Mouse (Mus musculus) brain, adult 2 months (tissue): ENCODE results near the gene Ptpdc1.

Experiments
- DNase-seq: peaks from one replicate; pipeline ENCODE4 v3.0.0; 2011; ENCODE audit warnings: low read depth, low spot score

Ptpdc1 gene

DNA sequence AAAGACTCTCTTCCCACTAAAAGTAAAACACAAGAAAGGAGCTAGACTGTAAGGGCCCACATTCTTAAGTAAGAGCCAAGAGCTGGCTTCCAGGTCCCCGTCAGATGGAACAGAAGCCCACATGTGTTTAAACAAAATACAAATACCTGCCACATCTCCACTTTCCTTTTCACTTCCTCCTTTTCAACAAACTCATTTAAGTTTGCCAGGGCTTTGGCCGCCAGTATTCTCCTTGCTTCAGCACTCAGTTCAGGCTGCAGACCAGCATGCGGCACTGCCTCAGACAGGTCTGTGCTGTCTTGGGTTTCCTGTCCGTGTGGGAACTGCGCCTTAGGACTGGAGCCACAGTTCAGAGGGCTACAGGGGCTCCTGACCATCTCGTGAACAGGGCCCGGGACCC is 39.7 kb downstream of the Ptpdc1 start:
- no peak for DNase-seq

DNA sequence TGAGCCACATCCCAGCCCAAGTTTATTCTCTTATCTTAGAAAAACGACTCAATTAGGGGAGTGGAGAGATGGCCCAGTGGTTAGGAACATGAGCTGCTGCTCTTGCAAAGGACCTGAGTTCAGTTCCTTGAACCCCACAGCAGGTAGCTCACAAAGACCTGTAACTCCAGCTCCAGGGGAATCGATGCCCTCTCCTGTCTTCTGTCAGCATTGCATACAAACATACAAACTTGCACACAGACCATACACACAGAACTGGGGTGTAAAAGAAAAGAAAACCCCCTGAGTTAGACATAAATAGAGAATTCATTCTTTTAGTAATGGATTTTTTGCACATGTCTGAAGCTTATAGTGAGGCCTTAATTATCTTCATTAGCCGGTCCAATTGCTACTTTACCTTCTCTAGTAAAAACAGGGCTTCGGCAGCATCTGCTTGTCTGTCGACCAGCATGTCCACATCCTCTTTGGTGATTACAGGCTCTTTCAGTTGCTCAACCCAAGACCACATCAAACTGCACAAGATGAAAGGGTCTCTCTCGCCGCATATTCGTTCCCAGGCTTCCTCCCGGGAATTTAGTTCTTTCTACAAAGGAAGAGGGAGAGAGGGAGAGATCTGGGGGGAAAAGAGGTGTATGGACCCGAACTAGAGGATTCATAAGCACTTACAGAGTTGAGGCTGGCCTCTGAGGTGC is 42.6 kb downstream of the Ptpdc1 start:
- DNase-seq: no peak

DNA sequence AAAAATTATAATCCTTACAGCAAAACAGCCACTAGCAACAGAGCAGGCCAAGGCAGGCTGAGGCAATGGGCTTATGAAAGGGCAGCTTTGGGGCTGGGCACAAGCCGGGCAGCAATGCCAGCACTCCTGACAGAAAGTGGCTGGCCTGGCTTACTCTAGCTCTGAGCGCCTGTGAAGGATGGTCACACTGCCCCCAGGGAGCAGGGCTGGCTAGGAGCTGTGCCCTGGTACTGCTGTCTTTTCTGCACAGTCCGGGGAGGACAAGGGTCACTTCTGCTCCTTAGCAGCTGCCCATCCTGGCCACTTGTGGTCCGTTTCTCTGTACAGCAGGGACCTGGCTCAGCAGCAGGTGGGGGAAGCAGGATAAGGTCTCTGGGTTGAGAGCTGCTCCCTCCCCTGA is 46.8 kb downstream of the Ptpdc1 start:
- no peak for DNase-seq

DNA sequence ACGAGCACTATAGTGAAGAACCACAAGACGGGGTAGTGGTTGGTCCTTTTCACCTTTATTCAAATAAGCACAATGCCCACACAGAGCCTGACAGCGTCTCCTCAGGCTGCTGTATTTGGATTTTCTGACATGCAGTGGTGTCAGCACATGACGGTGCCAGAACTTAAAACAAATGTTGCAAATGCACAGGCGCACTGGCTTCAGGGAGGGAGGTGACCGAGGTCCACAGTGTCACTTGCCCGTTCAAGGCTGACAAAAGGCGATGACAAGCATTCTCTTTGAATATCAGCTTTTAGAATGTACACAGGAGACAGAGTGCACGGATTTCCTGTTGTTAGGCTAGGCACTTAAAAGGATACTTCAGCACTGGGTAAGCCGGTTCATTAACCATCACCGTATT is 47.6 kb downstream of the Ptpdc1 start:
- no peak for DNase-seq

DNA sequence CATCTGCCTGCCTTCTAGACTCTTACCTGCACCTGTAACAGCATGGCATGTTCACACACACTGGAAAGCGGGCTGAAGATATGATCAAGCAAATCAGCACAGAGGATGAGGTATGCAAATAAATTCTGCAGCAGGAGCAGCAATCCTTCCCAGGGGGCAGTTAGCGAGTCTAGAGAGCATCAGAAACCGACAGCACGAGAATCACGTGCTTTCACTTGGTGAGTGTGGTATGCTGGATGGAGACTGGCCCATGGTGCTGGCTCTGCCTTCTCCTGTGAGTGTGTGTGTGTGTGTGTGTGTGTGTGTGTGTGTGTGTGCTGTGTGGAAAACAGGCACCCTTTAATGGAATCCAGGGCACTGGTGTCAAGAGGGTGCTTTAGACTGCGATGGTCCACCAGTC is 48.5 kb downstream of the Ptpdc1 start:
- DNase-seq: no peak

DNA sequence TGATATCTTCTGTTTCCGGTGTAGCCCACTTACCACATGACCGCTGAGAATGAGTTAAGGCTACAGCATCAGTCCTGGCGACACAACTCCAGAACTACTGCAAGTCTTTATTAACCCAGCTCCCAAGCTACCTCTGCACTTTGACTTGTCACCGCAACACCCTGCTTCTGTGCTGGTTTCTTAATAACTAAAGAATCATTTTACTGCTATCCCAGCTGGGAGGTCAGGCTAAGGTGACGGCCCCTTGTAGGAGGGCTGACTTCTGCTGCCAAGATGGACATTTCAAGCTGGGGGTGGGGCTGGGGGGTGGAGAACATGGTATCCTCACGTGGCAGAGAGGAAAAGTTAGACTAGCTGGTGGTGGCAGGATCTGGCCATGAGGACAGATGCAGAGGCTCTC is 50.7 kb downstream of the Ptpdc1 start:
- no peak for DNase-seq

DNA sequence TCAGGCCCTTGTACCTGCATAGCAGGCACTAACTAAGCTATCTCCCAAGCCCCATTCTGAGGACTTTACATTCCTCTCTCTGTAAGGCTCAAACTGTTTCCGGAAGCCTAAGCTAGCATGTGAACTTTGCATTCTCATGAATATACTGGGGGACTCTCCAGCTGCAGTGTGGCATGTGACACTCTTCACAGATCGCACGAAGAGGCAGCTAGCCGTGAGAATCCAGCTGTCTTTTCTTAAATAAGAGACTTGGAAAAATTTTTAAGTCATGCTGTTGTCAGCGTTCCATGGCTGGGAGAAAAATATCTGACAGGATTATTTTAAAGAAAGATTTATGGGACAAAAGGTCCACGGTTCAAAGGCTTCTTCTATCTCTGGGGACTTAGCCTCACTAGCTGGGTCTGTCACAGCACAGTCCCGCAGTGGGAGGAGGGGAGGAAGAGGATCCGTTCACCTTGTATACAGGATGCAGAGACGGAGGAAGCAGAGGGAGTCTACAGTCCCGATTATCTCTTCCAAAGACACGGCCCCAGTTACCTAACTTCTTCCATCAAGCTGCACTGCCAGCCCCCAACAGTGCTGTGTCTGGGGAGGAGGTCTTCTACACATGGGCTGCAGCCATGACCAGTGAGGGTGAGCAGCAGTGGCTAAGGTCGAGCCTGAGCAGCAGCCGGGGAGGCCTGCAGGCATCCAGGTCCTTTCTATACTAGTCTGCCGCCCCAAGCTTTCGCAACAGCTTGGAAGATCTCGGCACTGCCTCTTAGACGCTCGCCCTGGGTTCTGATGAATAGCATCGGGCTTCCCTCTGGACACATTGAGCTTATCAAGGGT is 51.7 kb downstream of the Ptpdc1 start:
- DNase-seq: peak; percentile 38

DNA sequence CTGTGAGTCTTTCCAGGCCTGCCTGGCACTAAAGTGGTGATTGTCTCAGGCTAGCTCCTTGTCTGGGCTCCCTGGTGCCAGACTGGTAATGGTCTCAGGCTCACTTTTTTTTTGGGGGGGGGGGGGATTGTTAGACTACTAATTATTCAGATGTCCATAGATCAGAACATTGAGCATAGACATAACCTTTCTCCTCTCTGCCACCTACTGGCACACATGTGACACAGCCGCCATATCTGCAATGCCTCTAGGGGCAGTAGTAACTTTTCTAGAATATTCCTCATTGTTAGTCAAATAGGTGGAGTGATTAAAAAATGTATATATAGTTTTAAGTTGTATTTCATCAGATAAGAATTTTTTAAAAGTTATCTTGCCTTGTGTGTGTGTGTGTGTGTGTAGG is 53.3 kb downstream of the Ptpdc1 start:
- DNase-seq: peak; percentile 76

DNA sequence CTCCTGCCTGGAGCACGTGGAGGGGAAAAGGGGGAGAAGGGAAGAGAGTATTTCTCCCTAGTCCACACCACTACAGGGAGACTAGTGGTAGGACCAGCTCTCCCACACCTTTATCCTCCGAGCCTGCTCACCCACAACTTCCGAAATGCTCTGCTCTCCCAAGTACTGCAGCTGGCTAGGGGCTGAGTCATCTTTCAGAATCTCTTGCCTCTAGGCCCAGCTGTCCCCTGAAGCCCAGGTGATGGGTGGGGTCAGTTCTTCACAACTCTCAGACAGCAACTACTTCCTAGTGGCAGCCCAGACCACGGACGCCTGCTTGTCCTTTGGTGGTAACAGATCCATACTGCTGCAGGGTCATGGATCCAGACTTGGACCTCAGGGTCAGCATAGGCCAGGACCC is 54.2 kb downstream of the Ptpdc1 start:
- peak; percentile 53 for DNase-seq

DNA sequence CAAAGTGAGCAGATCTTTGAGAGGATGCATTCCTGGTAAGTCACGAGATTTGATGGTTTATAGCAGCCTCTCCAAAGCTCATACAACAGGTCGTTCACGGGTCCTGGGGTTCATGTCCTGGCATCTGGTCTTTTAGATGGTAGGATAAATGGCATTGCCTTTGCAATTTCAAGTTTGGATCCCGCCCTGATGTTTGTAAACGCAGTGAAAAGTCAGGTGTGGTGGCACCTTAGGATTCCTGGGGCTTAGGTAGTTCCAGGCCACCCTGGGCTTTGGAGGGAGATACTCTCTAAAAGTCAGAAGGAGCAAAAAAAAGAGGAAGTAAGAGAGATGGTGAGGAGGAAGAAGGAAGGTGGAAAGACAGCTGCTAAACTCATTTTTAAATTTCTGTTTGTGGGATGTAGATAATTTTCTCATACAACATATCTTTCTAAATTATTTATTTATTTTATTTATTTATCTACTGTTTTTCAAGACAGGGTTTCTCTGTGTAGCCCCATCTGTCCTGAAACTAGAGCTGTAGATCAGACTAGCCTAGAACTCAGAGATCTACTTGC is 55.8 kb downstream of the Ptpdc1 start:
- no peak for DNase-seq

DNA sequence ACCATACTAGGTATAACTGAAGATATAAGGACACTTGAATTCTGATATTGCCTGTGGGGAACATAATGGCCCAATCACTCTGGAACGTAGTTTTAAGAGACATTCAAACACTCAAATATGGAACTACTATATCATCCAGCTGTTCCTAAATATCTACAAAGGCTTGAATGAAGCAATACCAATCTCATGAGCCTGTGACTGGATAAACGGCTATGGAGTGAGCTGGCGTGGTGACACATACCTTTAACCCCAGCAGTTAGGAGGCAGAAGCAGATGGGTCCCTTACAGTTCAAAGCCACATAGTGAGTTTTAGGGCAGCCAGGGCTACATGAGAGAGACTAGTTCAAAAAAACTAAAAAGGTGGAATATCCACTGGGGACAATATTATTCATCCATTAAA is 57.8 kb downstream of the Ptpdc1 start:
- no peak for DNase-seq

DNA sequence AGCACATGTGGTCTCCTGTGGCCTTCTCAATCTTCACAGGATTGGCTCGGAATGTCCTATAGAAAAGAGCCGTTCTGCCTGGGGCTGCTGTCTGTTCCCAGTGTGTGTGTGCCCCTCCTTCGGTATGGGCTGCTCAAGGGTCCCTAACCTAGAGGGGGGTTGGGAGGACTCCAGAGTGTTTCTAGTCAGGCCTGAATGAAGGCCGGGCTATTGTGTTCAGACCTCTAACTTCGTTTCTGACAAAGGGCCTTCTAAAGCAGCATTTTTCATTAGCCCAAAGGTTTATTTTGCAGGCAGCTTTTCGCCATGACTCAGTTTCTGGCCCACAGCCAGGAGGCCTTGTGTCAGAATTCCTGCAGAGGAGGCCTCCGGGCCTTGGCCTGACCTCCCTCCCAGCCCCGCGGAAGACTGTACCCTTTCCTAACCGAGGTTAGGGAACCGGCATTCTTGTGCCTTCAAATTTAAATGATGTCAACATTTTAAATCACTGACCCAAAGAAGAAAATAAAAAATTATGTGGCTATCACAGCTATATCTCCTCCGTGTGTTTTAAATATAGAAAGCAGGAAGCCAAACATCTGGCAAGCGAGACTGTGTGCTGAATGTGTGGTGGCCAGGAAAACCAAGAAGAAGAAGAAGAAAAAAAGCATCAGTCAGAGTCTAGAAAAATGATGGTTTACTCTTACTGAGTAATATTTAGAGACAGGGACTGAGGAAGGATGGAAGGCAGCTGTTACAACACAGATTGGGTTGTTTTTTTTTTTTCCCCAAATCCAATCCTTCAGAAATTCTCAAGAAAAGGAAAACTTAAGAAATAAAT is 59.1 kb downstream of the Ptpdc1 start:
- peak; percentile 95 for DNase-seq

DNA sequence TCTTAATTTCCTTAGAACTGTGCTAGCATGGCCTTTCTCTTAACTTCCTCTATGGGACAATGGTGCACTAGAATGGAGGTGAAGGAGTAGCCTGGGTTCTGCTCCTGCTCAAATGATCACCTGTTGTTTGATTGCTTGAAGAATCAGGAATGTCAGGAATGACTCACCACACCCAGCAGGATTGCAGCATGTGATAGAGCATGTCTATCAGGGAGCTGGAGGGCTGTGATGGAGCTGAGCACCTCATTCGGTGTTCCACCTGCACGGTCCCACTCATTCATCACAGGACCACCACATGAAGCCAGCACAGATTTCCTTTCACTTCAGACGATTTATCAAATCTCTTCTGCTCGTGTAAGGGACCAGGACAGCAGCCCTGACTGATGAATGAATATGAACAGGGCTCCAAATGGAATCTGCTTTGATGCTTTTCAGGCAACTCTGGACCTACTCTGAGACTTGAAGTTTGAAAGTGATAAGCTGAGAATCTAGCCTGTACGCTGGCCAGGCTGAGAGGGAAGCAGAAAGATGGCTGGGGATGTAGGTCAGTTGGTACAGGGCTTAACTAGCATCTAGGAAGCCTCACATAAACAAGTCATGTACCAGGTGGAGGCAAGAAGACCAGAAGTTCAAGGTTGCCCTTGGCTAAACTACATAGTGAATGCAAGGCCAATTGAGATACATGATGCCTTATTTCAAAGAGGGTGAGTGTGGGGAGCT is 60.4 kb downstream of the Ptpdc1 start:
- peak; percentile 51 for DNase-seq

DNA sequence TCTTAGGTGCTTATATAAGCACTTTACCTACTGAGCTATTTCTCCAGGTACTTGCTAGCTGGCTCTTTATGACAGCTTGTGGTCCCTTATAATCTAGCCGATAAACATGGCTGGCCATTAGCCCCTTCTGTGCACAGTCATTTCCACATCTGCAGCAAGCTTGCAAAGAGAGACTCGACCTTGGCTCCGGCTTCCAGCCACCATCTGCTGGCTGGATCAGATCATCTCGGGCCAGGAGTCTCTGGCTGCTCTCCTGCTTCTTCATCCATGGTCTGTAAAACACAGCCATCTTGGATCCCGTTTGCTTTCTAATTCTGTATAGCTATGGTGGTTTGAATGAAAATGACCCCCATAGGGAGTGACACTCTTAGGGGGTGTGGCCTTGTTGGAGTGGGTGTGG is 63.1 kb downstream of the Ptpdc1 start:
- DNase-seq: no peak

DNA sequence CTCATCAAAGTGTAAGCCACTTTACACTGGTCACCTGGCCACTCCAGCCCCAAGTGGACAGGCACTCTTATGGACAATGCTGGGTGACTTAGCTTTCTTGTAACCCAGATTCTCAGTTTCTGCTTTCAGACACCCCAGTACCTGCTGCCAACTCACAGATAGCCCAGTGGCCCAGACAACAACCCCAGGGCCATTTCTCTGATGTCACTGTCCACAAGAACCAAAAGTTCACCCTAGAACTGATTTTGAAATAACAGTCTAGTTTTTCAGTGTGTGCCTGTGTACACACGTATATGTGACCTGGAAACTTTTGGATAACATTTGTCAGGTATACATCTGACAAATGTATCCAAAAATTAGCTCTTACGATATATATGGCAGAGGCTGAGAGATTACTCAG is 64.0 kb downstream of the Ptpdc1 start:
- DNase-seq: no peak

DNA sequence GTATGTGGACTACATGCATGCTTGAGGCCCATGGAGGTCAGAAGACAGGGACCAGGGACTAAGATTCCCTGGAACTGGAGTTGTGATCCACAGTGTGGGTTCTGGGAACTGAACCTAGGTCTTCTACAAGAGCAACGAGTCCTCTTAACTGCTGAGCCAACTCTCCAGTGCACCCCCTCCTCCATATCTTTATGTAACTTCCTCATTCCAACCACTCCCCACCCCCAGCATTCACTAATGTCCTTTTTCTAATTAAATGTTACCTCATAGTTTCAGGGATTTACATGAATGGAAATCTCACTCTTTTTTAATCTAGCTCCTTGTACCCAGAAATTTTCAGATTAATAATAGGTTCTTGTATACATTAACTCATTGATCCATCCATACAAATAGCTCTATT is 69.5 kb downstream of the Ptpdc1 start:
- DNase-seq: no peak

DNA sequence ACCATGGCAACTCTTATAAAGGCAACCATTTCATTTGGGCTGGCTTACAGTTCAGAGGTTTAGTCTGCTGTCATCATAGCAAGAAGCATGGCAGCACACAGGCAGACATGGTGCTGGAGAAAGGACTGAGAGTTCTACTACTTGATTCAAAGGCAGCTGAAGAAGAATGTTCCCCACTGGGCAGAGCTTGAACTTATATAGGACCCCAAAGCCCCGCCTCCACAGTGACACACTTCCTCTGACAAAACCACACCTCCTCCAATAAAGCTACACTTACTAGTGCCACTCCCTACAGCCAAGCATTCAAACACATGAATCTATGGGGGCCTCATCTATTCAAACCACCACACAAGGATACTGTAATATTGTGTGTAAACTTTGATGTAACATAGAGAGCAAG is 70.9 kb downstream of the Ptpdc1 start:
- DNase-seq: no peak

DNA sequence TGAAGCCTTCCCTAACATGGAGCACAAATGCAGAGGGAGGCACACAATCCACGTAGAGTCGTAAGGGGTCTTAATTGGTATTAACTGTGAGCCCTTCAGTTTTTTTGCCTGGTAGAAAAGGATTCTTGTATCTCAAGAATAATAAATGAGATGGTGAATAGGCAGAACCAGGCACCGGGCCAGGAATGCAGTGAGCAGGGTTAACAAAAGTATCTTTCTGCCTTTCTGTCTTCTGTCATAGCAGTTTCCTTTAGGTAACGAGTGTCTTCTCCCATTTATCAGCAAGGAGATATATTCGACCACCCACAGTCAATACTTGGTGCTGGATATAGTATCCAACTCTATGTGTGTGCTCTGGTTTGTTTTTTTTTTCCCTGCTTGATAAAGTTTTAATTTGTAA is 72.0 kb downstream of the Ptpdc1 start:
- DNase-seq: no peak

DNA sequence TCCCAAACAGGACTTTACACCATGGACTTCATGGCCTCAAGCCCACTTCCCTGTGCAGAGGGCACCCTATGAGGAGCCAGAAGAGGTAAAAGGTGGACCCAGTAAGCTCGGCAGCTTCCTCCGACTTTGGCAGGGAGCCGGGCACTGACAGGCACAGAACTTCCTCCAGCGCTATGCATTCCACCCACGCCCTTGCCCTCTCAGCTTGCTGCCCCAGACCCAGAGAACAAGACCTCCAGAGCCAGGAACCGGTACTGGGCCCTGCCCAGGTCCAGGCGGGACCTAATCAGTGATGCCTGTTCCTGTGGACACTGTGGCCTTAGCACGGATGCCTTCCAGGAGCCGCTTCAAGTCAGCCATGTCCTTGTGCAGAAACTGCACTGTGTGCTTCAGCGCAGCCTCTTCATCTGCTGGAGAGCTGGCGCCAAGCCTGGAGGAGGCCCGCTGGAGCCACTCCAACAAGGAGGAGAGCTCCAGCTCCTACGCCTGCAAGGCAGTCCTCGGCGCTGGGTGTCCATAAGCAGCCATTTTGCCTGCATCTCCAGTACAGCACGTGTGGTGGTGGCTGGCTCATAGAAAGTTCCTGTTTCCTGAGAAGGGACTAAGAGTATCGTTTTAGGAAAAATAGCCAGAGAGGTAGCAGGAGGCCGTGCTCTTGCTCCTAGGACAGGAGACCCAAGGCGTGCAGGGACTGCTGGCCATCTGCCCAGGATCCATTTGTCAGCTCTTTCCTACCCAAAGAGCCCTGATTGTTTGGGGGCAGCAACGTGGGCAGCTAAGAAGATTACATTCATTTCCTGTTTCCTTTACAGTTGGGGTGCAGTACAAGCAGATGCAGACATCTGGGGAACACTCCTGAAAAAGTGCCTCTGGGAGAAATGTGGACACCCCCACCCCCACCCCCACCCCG is 73.0 kb downstream of the Ptpdc1 start:
- peak; percentile 96 for DNase-seq

DNA sequence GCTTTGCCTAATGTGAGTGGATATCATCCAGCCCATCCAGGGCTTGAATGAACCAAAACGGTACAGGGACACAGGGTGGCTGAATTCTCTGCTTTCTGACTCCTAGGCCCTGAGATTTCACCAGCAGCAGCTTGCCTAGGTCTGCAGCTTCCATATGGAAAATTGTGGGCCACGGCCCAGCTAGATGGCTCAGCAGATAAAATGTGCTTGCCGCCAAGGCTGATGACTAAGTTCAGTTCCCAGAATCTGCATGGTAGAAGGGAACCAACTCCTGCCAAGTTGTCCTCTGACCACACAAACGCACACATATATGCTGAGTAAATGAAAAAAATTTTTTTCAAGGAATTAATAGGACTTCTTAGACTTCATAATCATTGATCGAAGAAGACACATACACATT is 77.2 kb downstream of the Ptpdc1 start:
- DNase-seq: peak; percentile 49
